Mouse (Mus musculus): ENCODE data around the gene Hk2. TPM values are rescaled to one million over a fixed set of nuclear protein-coding genes. Genes with fewer than 3 reads are reported as not detected.

Gene Hk2
- total RNA-seq, 2 experiments from 2014 or later = 65.5 to 75.0 TPM

DNA sequence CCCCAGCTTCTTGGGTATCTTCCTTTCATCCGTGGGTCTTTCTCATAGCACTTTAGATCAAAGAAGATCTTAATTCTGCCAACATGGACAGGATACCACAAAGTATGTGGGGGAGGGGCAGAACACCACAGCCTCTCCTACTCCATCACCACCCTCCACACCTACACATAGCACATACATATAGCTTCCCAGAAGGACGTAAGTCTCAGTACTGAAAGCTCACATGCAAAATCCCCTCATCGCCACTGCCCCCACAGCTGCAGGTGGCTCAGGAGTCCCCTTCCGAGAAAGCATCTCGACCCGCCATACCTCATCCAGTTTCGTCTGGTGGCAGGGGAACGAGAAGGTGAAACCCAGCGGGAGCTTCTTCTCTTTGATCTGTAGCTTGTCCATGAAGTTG is 29.7 kb downstream of the Hk2 start:
- no peak for DNase-seq (ENCODE audit: low spot score in 2 of 2)

DNA sequence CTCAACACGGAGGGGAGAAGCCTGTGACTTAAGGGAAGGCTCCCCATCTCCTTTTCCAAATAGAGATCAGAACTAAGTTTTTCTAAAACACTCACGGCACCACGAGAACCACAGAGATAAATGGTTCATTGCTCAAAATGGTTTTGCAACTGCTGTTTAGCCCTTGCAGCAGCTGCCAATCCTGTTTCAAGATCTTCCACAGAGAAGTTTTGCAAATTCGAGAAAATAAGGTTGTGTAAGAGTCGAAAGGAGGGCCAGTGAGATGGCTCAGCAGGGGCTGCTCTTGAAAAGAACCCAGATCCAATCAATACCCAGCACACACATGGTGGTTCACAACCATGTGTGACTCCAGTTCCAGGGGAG is 32.8 kb downstream of the Hk2 start:
- no peak for DNase-seq (ENCODE audit: low spot score in 2 of 2)

DNA sequence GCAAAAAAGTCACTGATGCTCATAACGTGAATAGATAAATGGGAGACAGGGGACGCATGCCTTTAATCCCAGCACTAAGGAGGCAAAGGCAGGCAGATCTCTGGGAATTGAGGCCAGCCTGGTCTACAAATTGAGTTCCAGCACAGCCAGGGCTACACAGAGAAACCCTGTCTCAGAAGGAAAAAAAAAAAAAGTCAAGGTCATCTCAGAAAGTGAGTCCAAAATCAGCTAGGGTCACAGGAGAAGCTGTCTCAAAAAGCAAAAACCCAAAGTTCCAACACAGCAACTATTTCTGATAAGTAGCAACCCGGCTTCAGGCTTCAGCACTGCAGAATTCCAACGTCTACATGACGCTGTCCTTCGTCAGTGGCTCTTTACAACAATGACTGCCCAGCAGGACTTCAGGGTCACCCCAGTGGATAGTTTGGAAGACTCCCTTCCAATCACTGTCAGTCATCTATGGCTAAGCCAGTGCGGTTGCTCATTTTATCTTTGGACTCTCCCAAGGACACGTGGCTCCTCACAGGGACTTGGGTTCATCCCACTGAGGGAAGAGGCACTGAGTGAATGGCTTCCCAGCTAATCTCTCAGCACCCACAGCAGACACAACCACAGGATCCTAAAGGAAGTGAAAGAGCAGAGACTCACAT is 33.3 kb downstream of the Hk2 start:
- DNase-seq (ENCODE audit: low spot score in 2 of 2) = no peak

DNA sequence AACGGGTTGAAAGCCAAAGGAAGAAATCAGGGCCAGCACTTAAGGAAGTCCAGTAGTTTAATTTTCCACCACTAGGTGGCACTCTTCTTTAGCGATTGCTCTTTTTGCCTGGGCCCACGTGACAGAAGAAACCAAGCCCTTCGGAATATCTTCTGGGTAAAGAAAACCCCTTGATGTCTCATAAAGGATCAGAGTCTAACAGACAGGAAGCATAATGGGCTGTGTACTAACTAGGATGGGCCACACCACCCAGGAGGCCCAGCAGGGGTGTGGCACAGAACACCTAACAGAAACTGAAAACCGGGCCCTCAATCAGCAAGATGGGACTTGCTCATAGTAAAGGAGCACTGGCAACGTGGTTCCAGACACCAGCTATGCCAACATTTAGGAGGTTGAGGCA is 34.0 kb downstream of the Hk2 start:
- peak in 1 of 2 experiments; percentile 49 for DNase-seq (ENCODE audit: low spot score in 2 of 2)

DNA sequence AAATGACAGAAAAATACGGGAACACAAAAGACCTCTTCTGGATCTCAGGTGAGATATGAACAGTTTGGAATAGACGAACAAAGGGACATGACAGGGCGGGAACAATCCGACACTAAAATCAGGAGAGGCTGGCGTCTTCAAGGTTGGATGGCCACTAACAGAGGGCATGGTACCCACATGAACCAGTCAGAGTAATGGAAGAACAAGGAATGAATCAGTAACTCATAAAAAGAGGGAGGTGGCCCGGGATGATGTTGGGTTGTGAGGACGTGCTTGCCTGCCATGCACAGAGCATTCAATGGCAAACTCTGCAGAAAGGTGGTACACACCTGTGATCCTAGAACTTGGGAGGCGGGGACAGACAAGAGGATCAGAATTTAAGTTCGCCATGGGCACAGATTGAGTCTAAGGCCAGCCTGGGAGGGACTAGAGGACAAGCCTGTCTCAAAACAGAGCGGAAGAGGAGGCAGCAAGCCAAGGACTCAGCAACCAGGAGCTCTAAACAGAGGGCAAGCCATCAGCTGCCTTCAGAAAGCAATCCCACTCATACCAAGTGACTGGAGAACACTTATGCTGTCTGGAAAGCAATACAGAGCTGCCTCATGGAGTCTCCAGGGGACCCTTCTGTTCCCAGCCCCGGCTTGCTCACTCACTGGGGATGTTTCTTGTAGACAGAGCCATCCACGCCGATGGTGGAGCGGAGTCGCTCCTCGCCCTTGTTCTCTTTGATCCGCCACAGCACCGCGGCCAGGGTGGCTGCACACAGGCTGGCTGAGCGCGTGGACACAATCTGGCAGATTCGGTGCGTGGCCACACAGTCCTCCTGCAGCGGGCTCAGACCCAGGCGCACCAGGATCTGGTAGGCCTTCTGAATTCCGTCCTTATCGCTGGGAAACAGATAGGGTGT is 36.4 kb downstream of the Hk2 start:
- no peak for DNase-seq (ENCODE audit: low spot score in 2 of 2)

DNA sequence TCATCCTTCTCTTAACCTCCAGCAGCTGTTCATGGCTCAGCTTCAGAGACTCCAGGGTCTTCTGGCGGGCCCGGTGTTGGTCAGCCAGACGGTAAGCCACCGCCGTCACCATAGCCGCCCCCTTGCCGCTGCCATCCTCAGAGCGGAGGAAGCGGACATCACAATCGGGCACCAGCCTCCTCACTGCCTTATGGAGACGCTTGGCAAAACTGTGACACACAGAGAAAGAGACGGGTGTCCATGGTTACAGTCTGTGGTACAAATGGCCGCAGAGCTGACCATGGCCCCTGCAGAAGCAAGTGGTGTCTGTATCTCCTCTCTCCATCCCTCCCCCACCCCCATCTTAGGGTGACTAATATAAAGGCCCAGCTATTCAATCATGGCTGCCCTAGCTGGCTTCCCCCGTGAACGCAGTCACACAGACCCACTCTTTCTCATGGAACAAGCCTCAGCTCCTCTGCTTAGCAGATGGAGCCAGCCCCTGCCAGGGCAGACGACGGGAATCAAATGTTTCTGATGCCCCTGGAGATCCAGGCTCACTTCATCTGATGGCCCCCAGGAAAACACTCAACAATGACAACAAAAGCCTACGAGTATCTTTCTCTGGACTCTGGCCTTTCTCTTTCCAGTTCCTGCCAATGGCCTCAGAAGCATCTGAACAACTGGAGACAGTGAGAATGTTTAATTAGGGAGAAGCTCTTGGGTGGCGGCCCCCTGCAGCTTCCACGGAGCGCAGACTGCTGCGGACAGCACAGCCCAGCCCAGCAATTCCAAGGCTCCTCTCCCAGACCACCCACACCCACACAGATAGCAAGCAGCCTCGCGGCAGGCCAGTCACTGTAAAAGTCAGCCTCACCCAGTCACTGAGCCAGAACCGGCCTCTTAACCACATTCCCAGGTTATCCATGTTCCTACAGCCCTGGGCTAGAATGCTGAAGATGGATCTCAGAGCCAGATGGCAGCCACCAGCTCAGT is 37.3 kb downstream of the Hk2 start:
- no peak for DNase-seq (ENCODE audit: low spot score in 2 of 2)

DNA sequence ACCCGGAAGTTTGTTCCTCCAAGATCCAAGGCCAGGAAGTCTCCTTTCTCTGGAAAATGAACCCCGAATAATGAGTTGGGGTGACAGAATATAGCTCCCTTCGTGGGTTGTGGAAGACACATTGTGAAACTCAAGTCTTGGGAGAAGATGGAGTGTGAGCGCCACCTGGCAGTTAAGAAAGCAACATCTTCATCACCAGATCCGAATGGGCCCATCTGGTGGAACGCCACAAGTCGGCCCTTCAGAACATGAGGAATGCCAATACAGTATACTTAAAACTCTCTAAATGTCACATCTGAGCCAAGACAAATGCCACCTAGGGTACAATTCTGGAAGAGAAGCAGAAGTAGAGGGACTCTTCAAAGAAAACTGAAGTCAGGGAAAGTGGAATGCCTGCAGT is 38.9 kb downstream of the Hk2 start:
- DNase-seq (ENCODE audit: low spot score in 2 of 2) = no peak

DNA sequence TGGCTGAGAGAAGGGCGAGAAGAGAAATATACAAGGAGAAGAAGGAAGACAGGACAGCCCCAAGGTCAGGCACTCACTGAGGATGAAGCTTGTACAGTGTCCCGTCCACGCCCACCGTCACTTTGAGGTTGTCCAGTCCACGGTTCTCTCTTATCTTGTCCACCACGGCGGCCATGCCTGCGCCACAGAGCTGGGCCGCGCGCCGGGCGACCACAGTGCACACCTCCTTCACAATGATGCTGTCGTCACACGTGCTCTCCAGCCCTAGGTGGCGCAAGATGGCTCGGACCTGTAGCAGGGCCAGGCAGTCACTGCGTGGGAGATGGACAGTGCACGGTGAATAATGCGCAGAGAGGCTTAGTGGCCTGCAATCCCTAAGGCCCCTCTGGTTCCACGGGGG is 45.6 kb downstream of the Hk2 start:
- DNase-seq (ENCODE audit: low spot score in 2 of 2) = no peak

DNA sequence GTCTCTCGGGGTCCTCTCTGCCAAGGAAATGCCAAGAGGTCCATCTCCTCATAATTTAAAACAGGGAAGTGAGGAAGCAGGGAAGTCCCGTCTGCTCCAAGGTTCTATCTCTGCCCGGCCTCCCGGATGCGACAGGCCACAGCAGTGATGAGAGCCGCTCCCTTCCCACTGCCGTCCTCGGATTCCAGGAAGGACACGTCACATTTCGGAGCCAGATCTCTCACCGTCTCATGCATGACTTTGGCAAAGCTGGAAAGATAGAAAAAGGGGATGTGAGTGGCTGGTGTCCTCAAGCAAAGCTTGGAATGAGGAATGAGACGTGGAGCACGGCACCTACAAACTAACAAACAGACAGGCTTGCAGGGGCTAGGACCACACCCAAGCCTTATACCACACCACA is 47.0 kb downstream of the Hk2 start:
- DNase-seq (ENCODE audit: low spot score in 2 of 2) = no peak

DNA sequence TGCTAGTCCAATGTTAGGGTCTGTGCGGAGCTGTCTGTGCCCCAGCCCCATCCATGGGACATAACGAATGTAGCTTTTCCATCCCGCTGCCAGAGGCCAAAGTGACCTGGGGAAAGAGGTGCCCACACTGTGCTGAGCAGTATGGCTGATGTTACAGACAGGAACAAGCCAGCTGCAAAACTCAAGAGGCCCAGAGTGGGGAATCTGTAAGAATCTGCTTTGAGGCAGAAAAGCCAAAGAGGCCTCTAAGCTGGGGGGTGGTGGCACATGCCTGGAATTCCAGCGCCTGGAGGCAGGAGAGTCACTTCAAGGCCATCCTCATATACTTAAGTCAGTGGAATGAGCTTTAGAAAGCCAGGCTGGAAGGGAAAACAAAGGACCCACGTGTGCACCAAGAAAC is 50.9 kb downstream of the Hk2 start:
- no peak for DNase-seq (ENCODE audit: low spot score in 2 of 2)

DNA sequence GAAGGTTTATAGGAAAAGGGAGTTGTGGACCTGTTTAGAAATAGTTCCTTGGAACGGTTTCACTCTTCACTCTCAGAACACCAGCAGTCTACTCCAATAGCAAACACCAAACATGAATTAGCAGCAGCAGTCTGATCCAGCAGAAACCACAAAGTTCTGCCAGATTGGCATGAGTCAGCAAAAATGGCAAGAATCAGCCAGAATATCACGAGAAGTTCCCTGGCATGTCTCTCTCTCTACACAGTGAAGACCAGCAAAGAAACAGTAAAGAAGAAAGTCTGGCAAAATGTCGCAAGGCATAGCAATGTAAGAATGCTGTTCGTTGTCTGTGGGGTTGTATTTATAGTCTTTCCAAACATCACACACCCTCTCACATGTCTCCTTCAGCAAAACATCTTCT is 58.1 kb downstream of the Hk2 start:
- no peak for DNase-seq (ENCODE audit: low spot score in 2 of 2)

DNA sequence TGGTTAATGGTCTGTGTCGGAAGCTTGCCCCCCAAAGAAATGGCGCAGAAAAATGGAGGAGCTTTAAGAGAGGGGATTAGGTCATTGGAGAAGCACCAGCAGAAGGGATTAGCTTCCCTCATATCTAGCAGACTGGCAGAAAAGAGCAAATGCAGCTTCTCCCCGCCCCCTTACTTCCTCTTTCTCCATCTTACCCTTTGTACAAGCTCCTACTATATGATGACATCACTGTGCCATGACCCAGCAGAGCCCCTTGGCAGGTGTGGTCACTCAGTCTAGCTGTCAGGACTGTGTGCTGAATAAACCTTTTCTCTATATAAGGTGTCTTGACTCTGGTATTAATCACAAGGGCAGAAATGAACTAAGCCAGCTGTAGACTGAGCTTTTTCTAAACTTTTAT is 58.6 kb downstream of the Hk2 start:
- no peak for DNase-seq (ENCODE audit: low spot score in 2 of 2)

DNA sequence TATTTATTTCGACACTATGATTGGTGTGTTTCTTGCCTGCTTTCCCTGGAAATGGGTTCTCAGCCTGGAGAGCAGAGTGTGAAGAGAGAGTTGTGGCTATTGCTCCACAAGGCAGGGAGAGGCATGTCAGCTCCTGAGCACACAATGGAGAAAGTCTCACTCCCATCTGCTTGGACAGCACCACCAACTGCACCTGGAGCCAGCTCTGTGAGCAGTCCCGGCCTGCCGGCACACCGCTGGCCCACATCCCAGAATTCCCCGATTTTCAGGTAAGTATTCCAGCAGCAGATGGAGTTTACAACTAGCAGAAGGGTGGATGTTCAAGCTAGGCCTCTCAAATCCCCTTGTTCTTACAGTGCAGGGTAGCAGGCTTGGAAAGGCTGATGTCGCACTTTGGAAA is 59.0 kb downstream of the Hk2 start:
- no peak for DNase-seq (ENCODE audit: low spot score in 2 of 2)

DNA sequence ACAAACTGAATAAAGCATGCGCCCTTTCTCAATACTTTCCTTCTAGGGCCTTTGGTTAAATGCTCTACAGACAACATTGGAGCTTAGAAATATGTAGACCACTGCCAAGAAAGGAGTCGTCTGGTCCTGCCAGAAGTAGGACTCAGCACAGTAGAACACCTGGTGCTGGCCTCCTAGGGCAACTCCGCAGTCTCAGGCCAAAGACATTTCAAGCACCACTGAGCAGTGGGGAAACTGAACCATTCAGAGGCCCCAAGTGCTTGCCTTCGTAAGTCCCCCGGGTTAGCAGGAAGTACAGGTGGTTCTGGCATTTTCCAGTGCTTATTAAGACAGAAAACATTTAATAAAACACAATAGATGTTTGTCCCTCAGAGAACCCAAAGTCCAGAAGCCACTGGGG is 59.4 kb downstream of the Hk2 start:
- no peak for DNase-seq (ENCODE audit: low spot score in 2 of 2)

DNA sequence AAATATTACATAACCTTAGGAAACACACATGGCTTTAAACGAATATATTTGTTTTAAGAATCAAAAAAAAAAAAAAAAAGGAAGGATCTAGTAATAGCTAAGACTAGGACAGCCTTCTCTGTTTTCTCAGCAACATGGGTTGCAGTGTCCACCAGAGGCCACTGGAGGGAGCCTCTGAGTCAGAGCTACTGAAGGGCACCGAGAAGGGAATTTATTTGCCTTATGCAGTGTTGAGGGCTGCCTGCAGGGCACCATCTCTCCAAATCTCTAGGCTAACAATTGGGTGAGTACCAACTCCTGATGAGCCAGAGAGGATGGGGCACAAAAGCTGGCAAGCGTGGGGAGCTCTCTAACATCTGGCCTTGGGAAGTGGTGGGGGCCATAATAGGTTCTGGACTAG is 60.0 kb downstream of the Hk2 start:
- DNase-seq (ENCODE audit: low spot score in 2 of 2) = peak; percentile 58 to 68

DNA sequence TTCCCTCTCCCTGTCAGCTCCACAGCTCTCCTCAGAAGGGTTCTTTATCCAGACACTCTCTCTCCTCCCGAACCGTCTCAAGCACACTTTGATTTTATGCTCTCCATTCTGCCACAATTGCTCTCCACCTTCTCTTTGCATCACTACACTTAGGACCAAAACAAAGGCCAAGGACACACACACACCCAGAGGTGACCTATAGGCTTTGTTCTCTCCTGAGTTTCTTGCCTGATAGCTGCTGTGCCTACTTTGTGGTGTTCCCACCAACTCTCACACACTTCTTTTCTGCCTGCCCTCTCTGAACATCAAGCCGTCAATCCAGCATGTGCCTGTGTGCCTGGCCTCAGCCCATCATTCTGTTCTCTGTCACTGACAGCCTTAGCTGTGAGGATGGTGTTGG is 66.5 kb downstream of the Hk2 start:
- no peak for DNase-seq (ENCODE audit: low spot score in 2 of 2)

DNA sequence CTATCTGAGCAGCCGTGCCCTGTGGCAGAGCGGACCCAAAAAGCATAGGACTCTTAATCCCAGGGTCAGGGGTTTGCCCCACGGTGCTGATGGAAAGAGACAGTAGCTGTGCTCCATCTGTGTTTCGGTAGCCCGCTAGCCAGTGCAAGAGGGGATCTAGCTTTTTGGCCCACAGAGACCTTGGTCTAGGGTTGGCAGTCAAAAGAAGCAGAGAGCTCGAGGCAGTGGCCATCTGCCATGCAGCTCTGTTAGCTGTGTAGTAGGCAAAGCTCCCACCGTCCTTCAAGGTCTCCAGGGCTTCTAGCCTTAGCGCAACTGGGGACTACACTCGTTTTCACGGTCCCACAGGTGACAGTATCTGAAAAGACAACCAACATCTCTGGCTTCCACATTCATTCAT is 67.0 kb downstream of the Hk2 start:
- no peak for DNase-seq (ENCODE audit: low spot score in 2 of 2)

DNA sequence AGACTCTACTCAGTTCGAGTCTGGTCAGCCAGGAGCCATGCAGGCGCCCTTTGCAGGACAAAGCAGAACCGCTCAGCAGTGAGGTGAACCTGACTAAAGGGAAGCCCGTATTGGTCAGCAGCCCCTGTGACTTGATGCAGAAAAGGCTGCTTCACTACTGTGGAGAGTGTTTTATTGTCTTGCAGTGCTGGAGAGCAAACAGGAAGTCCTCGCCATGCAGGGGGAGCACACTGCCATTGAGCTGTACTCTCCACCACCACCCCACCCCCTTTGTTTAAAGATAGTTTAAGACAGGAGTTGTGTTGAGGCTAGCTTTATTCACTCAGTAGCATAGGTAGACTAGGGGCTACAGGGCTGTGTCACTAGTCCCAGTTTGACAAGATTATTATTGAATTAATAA is 69.0 kb downstream of the Hk2 start, which contains the start of gene Pole4:
Pole4 (minus strand) TSS at position 145 of the 400 bp plus-strand sequence.
- no peak for DNase-seq (ENCODE audit: low spot score in 2 of 2)

DNA sequence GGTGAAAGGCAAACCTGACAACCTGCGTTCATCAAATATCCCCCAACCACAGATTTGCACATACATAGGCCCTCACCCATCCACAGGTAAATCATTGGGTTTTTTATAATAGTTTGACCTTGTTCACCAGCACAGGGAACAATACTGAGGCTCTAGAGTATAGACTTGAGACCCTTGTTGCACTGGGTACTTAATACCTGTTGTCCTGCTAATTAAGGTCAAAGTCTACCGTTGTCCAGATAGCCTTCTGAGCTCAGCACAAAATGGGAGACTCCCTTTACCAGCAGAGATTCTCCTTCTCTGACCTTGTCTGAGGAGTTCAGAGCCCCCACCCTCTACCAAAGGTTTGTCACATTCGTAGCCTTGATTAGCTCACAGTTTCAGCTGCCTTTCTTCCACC is 70.5 kb downstream of the Hk2 start:
- no peak for DNase-seq (ENCODE audit: low spot score in 2 of 2)

DNA sequence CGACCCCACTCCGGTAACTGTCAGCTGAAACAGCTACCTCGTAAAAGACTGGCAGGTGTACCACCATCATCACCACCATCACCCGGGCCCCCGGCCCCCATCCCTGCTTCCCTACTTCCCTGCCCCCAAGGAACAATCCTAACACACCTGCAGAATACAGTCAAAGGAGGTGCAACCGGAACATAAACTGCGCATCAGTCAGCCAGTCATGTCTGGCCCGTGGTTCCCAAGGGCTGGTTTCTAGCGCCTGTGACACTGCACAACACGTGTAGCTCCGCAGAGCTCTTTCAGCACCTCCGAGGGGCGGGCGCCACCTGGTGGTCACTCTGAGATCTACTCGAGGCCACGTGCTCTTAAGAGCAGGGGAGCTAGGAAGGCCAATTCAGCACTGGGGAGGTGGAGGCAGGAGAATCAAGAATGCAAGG is 71.6 kb downstream of the Hk2 start:
- peak; percentile 86 to 89 for DNase-seq (ENCODE audit: low spot score in 2 of 2)

DNA sequence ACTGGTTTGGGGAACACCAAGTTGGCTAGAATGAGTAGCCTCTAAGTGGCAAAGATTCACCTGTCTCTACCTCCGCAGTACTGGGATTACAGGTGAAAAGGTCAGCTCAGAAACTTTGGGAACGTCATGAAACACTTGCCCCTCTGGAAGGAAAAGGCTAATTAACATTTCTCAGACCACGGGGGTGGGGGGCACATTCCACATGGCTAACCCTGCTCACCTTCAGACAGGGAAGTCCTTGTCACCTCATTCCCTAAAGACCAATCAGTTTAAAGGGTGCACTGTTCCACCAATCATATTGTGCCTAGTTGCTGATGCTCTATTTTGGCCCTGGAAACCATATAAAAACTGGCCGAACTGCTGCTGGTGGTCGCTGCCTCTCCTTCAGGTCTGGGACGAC is 73.0 kb downstream of the Hk2 start:
- no peak for DNase-seq (ENCODE audit: low spot score in 2 of 2)

DNA sequence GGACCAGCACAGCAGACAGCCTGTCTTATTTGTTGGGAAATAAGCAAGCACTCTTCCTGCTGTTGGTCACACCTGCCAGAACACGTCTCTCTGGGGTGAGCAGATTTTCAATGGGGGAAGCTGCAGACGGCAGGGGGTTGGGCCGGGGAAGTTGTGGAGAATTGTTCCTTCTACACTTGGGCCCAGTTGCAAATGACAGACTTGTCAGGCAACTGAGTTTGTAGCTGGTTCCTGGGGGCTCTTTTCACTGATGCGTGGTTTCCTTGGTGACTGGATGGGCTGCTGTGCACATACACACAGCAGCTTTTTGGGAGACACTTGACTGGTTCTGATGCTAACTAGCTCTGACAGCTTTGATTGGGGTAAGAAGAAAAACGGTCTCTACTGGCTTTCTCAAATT is 74.4 kb downstream of the Hk2 start:
- DNase-seq (ENCODE audit: low spot score in 2 of 2) = no peak
